Mouse (Mus musculus) cerebellum, adult 2 months (tissue): ENCODE data around the gene Ext2.

Experiments
- CTCF ChIP-seq: fragments of 200-500 bp; IDR thresholded peaks from 2 replicates; pipeline ENCODE4 v1.5.1; 2011; ENCODE audit warnings: low read depth, mild to moderate bottlenecking, control low read depth, low read length, moderate library complexity, borderline replicate concordance; ENCODE audit not compliant: insufficient read depth
- POLR2A ChIP-seq: fragments of 200-500 bp; IDR thresholded peaks from 2 replicates; pipeline ENCODE4 v1.6.1; 2011; ENCODE audit warnings: low read length, control low read depth, borderline replicate concordance; ENCODE audit not compliant: insufficient read depth

DNA sequence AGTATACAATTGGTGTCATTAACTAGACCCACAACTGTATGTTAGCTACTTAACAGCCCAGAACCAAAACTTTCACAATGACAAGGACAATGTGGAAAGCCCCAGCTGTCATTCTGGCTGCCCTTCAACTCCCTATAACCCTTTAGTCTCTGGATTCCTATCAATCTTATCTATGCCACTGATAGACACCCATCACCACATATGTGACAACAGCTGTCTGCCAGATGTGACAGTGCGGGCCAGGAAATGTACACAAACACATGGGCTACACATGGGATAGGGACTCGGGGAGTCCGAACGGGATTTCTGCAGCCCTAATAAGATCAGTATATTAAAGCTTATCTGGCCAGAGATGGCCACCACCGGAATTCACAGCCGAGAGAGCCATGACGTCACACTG lies 80.7 kb downstream of the Ext2 start:
- TF ChIP-seq CTCF (no peak), POLR2A (no peak)
